Mouse (Mus musculus): ENCODE results near the gene Akap8.

The Akap8 gene

GRCm38 (mm10) chr17:32349037-32349732 lies 28.1 kb upstream of the Akap8 start:
- DNase-seq (ENCODE audit: low read depth, low spot score) = peak; percentile 53

- no peak for DNase-seq (ENCODE audit: low read depth, low spot score)
These were observed 27.4 kb upstream of the Akap8 start for GRCm38 (mm10) chr17:32348406-32348805.

- DNase-seq (ENCODE audit: low read depth, low spot score) = no peak
These were observed 20.1 kb upstream of the Akap8 start for GRCm38 (mm10) chr17:32341102-32341501.

GRCm38 (mm10) chr17:32340110-32340509 lies 19.1 kb upstream of the Akap8 start:
- no peak for DNase-seq (ENCODE audit: low read depth, low spot score)

- DNase-seq (ENCODE audit: low read depth, low spot score) = no peak
These were observed 14.8 kb upstream of the Akap8 start for GRCm38 (mm10) chr17:32335869-32336268.

GRCm38 (mm10) chr17:32334921-32335320 lies 13.9 kb upstream of the Akap8 start:
- DNase-seq (ENCODE audit: low read depth, low spot score) = no peak

- no peak for DNase-seq (ENCODE audit: low read depth, low spot score)
These were observed 12.8 kb upstream of the Akap8 start for GRCm38 (mm10) chr17:32333675-32334303.

GRCm38 (mm10) chr17:32327501-32327900 lies 6.5 kb upstream of the Akap8 start:
- DNase-seq (ENCODE audit: low read depth, low spot score) = no peak

- DNase-seq (ENCODE audit: low read depth, low spot score) = no peak
These were observed 1.8 kb upstream of the Akap8 start for GRCm38 (mm10) chr17:32322809-32323208.

GRCm38 (mm10) chr17:32321836-32322235 lies 798 bp upstream of the Akap8 start:
- DNase-seq (ENCODE audit: low read depth, low spot score) = no peak

- no peak for DNase-seq (ENCODE audit: low read depth, low spot score)
These were observed 324 bp upstream of the Akap8 start for GRCm38 (mm10) chr17:32321390-32321734.

- no peak for DNase-seq (ENCODE audit: low read depth, low spot score)
These were observed 1.1 kb downstream of the Akap8 start for GRCm38 (mm10) chr17:32319950-32320349.

- DNase-seq (ENCODE audit: low read depth, low spot score) = no peak
These were observed 3.3 kb downstream of the Akap8 start for GRCm38 (mm10) chr17:32317708-32318107.

- DNase-seq (ENCODE audit: low read depth, low spot score) = no peak
These were observed 4.0 kb downstream of the Akap8 start for GRCm38 (mm10) chr17:32317032-32317431.

- DNase-seq (ENCODE audit: low read depth, low spot score) = no peak
These were observed 5.5 kb downstream of the Akap8 start for GRCm38 (mm10) chr17:32315560-32315959.

- no peak for DNase-seq (ENCODE audit: low read depth, low spot score)
These were observed 7.1 kb downstream of the Akap8 start for GRCm38 (mm10) chr17:32313892-32314291.

GRCm38 (mm10) chr17:32312801-32313200 lies 8.2 kb downstream of the Akap8 start:
- DNase-seq (ENCODE audit: low read depth, low spot score) = no peak

- no peak for DNase-seq (ENCODE audit: low read depth, low spot score)
These were observed 13.1 kb downstream of the Akap8 start for GRCm38 (mm10) chr17:32307963-32308362.

GRCm38 (mm10) chr17:32298125-32298524 lies 22.9 kb downstream of the Akap8 start:
- DNase-seq (ENCODE audit: low read depth, low spot score) = no peak

- DNase-seq (ENCODE audit: low read depth, low spot score) = no peak
These were observed 25.1 kb downstream of the Akap8 start for GRCm38 (mm10) chr17:32295901-32296300.

- DNase-seq (ENCODE audit: low read depth, low spot score) = no peak
These were observed 25.9 kb downstream of the Akap8 start for GRCm38 (mm10) chr17:32295160-32295559.

- DNase-seq (ENCODE audit: low read depth, low spot score) = no peak
These were observed 35.8 kb downstream of the Akap8 start for GRCm38 (mm10) chr17:32285138-32285670.

Data from mesoderm, embryonic 11.5 days (tissue).